Mouse (Mus musculus) forebrain, embryonic 14.5 days (tissue): ENCODE data around the gene Slc15a4. TPM values are rescaled to one million over a fixed set of nuclear protein-coding genes. Genes with fewer than 3 reads are reported as not detected.

Experiments used
- ATAC-seq: fragments of 200-750 bp; cut with Nextera tagmentation; 2 replicates; pipeline ENCODE4 v1.8.0; 2017; ENCODE audit warnings: mild to moderate bottlenecking, moderate library complexity
- DNase-seq: peaks from one replicate; pipeline ENCODE4 v3.0.0-alpha.2; 2015; ENCODE audit warnings: low spot score
- H3K27ac ChIP-seq: fragments of 300-500 bp; sonication (generic); 2 replicates; pipeline ENCODE4 v1.5.1; 2014; ENCODE audit warnings: low read depth, mild to moderate bottlenecking, control low read depth, low read length, moderate library complexity
- H3K27me3 ChIP-seq: fragments of 300-500 bp; sonication (generic); replicated peaks from 2 replicates; pipeline ENCODE4 v1.6.1; 2014; ENCODE audit warnings: low read length, control low read depth, mixed read lengths; ENCODE audit not compliant: control insufficient read depth, insufficient read depth
- H3K36me3 ChIP-seq: fragments of 300-500 bp; sonication (generic); 2 replicates; pipeline ENCODE4 v1.6.1; 2014; ENCODE audit warnings: low read length, control low read depth; ENCODE audit not compliant: control insufficient read depth, insufficient read depth
- H3K4me1 ChIP-seq: fragments of 300-500 bp; sonication (generic); 2 replicates; pipeline ENCODE4 v1.6.1; 2014; ENCODE audit warnings: antibody characterized with exemption, low read length, control low read depth; ENCODE audit not compliant: control insufficient read depth, insufficient read depth
- H3K4me2 ChIP-seq: fragments of 300-500 bp; sonication (generic); 2 replicates; pipeline ENCODE4 v1.6.1; 2014; ENCODE audit warnings: mild to moderate bottlenecking, control low read depth, low read length
- H3K4me3 ChIP-seq: fragments of 300-500 bp; sonication (generic); 2 replicates; pipeline ENCODE4 v1.5.1; 2014; ENCODE audit warnings: low read depth, low read length, control low read depth
- H3K9ac ChIP-seq: fragments of 300-500 bp; sonication (generic); 2 replicates; pipeline ENCODE4 v1.6.1; 2014; ENCODE audit warnings: mild to moderate bottlenecking, low read length, control low read depth, moderate library complexity
- H3K9me3 ChIP-seq: fragments of 300-500 bp; sonication (generic); replicated peaks from 2 replicates; pipeline ENCODE4 v1.6.1; 2016; ENCODE audit warnings: low read length, control low read depth, mixed read lengths; ENCODE audit not compliant: control insufficient read depth
- whole genome bisulfite sequencing: fragments of 180-500 bp; shearing (Covaris S2); extraction: QIAGEN DNeasy Blood & Tissue Kit; methylation state at CpG from one replicate; pipeline ENCODE4 v1.1.7; 2014; 5-methylcytosine and 5-hydroxymethylcytosine counted together
- polyA plus RNA-seq: library from polyadenylated mRNA; unstranded; fragments of >200 nt; fragmentation: Nextera tagmentation; extraction: Ambion mirVana; gene quantifications from 2 replicates; pipeline ENCODE4 v1.2.1, GENCODE M21; 2014

The Slc15a4 gene
- polyA plus RNA-seq, 1 experiment from 2014 or later: 18.2 TPM

DNA sequence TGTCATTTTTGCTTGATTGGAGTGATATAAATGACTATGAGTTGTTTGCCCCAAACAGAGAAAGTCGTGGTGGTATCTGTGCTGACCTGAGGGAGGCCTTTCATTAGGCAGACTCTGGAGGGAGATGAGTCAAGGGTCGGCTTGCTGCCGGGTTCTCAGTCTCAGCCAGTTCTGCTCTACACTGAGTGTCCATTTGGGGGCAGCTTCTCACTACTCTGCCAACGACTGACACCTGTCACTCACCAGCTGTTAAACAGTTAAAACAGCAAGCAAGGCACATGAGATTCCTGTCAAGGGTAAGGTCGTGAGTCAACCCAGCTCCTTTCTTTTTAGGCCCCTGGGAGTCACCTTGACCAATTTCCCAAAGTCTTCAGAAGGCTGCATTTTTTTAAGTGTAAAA lies 40.3 kb downstream of the Slc15a4 start:
- DNase-seq (no peak), ATAC-seq (no peak)
- Histone ChIP-seq H3K36me3 (peaks cover 56% of the 10 kb centered on the region), H3K27ac (no peak overlapping the region), H3K4me3 (no peak overlapping the region), H3K9me3 (no peaks in the 10 kb centered on the region), H3K4me1 (no peaks in the 10 kb centered on the region), H3K9ac (no peak overlapping the region), H3K27me3 (no peaks in the 10 kb centered on the region), H3K4me2 (no peak overlapping the region)
- WGBS: 72% methylated on average over 5 of the region's 5 CpGs

DNA sequence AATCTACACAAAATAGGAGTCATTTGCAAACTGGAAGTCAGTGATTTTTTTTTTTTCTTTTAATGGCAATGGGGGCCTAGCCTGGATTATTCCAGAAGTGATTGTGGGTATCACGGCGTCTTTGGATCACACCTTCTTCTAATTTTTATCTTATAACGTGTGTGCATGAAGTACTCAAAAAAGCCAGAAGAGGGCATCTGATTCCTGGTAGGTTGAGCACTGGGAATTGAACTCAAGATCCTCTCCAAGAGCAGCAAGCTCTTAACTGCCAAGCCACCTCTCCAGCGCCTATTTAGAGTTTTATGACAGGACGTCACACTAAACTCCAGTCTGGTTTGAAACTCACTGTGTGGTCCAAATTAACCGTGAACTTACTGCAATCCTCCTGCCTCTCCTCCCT lies 44.8 kb downstream of the Slc15a4 start:
- Histone ChIP-seq H3K4me3 (no peak overlapping the region), H3K27me3 (no peaks in the 10 kb centered on the region), H3K4me2 (no peak overlapping the region), H3K4me1 (no peaks in the 10 kb centered on the region), H3K9me3 (no peaks in the 10 kb centered on the region), H3K36me3 (peaks cover 12% of the 10 kb centered on the region; the same call in 1 of the 2 replicates), H3K9ac (no peak overlapping the region), H3K27ac (no peak overlapping the region)
- ATAC-seq: no peak
- 73% methylated on average over 6 of the region's 6 CpGs for WGBS
- DNase-seq: peak; percentile 29

DNA sequence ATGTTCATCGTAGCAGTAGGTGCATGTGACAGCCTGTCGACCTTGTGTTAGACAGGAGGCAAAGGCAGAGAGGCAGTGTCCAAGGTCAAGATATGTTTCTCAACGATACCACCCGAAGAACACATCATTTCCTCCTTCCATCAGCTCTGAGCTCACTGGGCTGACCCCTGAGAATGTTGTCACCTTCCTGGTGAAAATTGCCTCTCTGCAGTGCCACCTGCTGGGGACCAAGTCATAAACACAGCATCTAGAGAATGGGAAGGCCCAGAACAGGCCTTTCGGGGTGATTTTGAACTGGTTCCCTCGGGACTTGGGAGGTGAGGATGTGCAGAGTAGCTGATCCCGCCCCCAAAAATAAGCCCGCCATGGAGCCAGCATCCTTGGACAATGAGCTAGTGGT lies 49.0 kb downstream of the Slc15a4 start:
- Histone ChIP-seq H3K4me2 (no peak overlapping the region), H3K36me3 (no peaks in the 10 kb centered on the region), H3K4me1 (no peaks in the 10 kb centered on the region), H3K9me3 (no peaks in the 10 kb centered on the region), H3K4me3 (no peak overlapping the region), H3K9ac (no peak overlapping the region), H3K27ac (no peak overlapping the region), H3K27me3 (no peaks in the 10 kb centered on the region)
- DNase-seq (no peak), ATAC-seq (no peak)
- WGBS: 80% methylated on average over 8 of the region's 8 CpGs

DNA sequence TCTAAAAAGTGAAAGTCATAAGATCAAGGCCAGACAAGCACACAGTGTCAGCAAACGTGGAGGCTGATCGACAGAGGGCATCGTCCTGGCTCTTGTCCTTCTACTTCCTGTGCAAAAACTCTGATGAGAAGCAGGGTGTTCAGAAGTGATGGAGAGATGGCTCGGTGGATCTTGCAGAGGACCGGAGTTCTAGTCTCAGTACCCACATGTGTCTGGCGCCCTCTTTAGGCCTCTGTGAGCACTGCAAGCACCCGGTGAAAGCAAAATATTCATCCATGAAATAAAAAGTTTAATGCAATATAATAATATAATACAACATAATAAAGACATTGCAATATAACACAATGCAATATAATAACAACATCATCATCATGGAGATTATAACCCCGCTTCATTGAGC lies 55.3 kb downstream of the Slc15a4 start:
- ATAC-seq (no peak), DNase-seq (no peak)
- no peaks in the 10 kb centered on the region for H3K36me3 ChIP-seq
- 57% methylated on average over 8 of the region's 8 CpGs for WGBS
- H3K4me3 ChIP-seq: no peak overlapping the region
- H3K27me3 ChIP-seq: no peaks in the 10 kb centered on the region
- H3K27ac ChIP-seq: no peak overlapping the region
- no peaks in the 10 kb centered on the region for H3K4me1 ChIP-seq
- no peak overlapping the region for H3K9ac ChIP-seq
- no peak overlapping the region for H3K4me2 ChIP-seq
- no peaks in the 10 kb centered on the region for H3K9me3 ChIP-seq

DNA sequence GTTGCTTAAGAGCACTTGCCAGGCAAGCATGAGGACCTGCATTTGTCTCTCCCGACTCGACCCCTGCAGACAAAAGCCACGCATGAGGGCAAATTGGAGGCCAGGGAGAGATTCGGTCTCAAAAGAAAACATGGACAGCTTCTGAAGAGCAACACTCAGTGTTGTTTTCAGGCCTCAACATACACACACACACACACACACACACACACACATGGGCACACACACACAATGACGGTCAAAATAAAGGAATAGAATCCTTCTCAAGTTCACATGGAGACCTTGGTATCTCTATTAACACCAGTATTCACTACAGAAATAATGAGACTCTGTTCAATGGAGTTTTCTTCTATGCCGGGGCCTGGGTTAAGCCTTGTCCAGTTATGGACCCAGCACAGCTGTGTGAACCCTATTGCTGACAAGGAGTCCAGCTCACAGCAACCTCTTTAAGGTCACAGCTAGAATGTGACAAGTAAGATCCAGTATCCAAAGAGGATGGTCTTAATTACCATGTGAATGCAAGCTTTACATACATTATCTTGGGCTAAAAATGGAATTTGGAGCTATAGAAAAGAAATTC lies 65.4 kb downstream of the Slc15a4 start:
- WGBS: 49% methylated on average over 6 of the region's 6 CpGs
- no peaks in the 10 kb centered on the region for H3K9me3 ChIP-seq
- no peaks in the 10 kb centered on the region for H3K4me1 ChIP-seq
- H3K27me3 ChIP-seq: no peaks in the 10 kb centered on the region
- DNase-seq (no peak), ATAC-seq (no peak)
- H3K27ac ChIP-seq: no peak overlapping the region
- no peak overlapping the region for H3K4me3 ChIP-seq
- H3K4me2 ChIP-seq: no peak overlapping the region
- H3K9ac ChIP-seq: no peak overlapping the region
- no peaks in the 10 kb centered on the region for H3K36me3 ChIP-seq

DNA sequence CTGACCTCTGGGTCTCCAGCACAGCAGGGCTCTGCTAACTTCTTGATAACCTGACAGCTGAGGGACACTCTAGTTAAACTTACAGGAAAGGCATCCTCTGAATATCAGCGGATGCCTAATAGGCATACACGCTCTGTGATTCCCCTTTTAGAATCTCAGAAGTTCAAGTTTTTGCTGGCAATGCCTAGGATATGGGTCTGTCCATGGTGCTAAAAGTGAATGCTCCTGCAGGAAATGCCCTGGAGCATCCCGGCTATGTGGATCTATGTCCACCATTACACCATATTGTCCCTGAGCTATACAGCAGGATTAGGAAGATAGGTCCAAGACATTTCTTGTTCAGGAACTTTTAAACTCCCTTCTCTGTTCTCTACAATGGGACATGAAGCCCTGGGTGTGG lies 71.6 kb downstream of the Slc15a4 start:
- no peak overlapping the region for H3K4me3 ChIP-seq
- no peak overlapping the region for H3K27ac ChIP-seq
- no peak overlapping the region for H3K4me2 ChIP-seq
- ATAC-seq: no peak
- H3K9me3 ChIP-seq: no peaks in the 10 kb centered on the region
- WGBS: 88% methylated on average over 3 of the region's 3 CpGs
- H3K36me3 ChIP-seq: no peaks in the 10 kb centered on the region
- no peak for DNase-seq
- no peaks in the 10 kb centered on the region for H3K27me3 ChIP-seq
- no peaks in the 10 kb centered on the region for H3K4me1 ChIP-seq
- no peak overlapping the region for H3K9ac ChIP-seq

DNA sequence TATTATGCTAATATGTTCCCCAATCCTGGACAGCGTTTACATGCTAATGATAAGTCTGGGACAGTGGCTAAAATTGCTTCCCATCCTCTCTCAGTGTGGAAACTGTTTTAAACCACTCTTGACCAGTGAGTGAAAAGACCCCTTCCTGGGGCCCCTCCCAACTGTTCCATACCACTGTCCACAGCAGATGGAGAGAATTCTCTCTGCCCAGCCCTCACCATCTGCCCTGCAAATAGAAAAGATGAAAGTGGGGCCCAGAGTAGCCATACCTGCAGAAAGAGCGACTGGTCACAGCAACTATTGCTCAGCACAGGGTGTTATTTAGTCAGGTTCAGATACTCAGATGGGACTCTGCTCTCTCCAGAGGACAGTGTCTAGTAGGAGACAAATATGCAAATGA lies 84.6 kb downstream of the Slc15a4 start:
- Histone ChIP-seq H3K4me3 (no peak overlapping the region), H3K4me1 (no peaks in the 10 kb centered on the region), H3K9ac (no peak overlapping the region), H3K9me3 (no peaks in the 10 kb centered on the region), H3K27me3 (no peaks in the 10 kb centered on the region), H3K36me3 (no peaks in the 10 kb centered on the region), H3K27ac (no peak overlapping the region), H3K4me2 (no peak overlapping the region)
- WGBS: 71% methylated on average over 2 of the region's 2 CpGs
- ATAC-seq (no peak), DNase-seq (no peak)

DNA sequence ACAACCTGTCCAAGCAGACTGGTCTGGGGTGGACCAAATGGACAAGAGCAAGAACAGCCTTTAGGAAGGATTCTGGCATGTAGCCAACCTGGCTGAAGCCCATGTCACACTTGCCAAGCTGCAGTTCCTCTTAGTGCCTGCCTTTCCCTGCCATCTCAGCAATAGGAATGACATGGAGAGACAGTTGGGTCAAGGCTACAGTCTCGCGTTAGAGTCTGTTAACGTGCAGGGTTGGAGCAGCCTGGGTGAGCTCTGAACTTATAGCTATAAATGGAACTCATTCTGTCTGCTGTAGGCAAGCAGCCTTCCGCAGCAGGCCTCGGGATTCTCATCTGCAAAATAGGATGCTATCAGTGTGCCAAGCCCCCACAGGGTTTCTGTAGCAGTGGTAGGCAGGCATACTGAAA lies 86.1 kb downstream of the Slc15a4 start:
- DNase-seq: peak; percentile 28
- no peaks in the 10 kb centered on the region for H3K9me3 ChIP-seq
- no peaks in the 10 kb centered on the region for H3K27me3 ChIP-seq
- no peak overlapping the region for H3K27ac ChIP-seq
- no peak overlapping the region for H3K9ac ChIP-seq
- no peaks in the 10 kb centered on the region for H3K4me1 ChIP-seq
- 87% methylated on average over 5 of the region's 5 CpGs for WGBS
- H3K4me3 ChIP-seq: no peak overlapping the region
- H3K36me3 ChIP-seq: no peaks in the 10 kb centered on the region
- no peak for ATAC-seq
- H3K4me2 ChIP-seq: no peak overlapping the region
